Mouse (Mus musculus): Measurements from ENCODE around the gene Mtr. TPM values are rescaled to one million over a fixed set of nuclear protein-coding genes. Genes with fewer than 3 reads are reported as not detected.

The Mtr gene
- 8.4 and 10.0 TPM in 2 replicates for polyA plus RNA-seq (2012; rRNA removed)

DNA sequence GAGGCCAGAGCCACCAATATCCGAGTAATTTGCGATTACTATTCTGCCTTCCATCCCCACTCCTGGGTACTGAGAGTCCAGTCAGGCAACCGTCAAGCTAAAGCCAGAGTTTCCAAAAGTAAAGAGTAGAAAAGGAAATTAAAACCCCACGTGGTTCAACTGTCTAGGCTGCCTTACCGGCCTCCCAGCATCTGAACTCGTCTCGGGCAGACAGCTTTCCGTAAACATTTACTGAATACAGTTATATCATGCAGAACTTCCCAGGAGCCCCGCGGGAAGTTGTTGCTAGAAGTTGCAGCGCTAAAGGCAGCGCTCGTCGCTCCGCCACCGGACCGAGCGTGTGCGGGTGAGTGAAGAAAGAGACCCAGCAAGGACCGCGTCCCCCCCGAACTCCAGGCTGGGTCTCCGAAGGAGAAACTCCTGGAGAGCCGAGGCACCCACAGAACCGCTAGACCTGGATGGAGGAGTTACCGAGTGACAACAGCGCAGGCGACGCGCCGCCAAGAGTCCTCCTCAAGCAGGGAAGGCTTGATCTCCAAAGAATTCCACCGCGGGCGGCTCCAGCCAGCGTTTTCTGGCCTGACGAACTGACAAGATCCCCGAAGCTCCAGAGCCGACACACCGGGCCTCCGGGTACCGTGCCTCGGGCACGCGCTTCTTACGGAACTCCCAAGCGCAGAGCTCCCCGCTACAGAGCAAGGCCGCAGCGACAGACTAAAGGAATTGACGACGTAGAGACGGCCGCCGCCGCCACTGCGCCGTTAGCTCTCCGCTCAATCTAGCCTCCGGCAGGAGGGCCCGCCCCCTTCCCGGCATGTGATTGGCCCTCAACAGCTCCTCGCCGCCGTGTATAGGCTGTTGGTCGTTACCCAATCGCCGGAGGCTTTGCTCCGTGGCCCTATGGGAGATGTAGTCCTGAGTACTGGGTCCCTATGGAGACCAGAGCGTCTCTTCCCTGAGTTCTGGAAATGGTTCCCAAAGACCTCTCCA, at the start of gene Mtr:
TSS of gene Mtr (minus strand) at position 723 of the 990 bp plus-strand sequence.
- peak within 1 kb of the TSS; percentile 79 for H3K4me3 ChIP-seq (replicated peaks; ENCODE audit: insufficient read depth, low read depth, low read length)
- no peaks in the 10 kb centered on the region for H3K27me3 ChIP-seq (ENCODE audit: control insufficient read depth, insufficient read depth, low read length)
- H3K4me1 ChIP-seq (ENCODE audit: control insufficient read depth, insufficient read depth, low read length), result no peaks in the 10 kb centered on the region
- WGBS, result under 1% methylated on average over 69 of the region's 69 CpGs
- DNase-seq, result peak; percentile 95 to 98
- H3K27ac ChIP-seq (ENCODE audit: insufficient read depth, low read length), result peak within 1 kb of the TSS; percentile 39
- TF ChIP-seq CTCF (IDR thresholded peaks at IDR 0.05; ENCODE audit: borderline replicate concordance, insufficient read depth, low read depth, low read length), result no peak
- TF ChIP-seq POLR2A (IDR thresholded peaks at IDR 0.05; ENCODE audit: borderline replicate concordance, insufficient read depth, low read length), result peak; percentile 77; the same call in 1 of the 2 replicates

DNA sequence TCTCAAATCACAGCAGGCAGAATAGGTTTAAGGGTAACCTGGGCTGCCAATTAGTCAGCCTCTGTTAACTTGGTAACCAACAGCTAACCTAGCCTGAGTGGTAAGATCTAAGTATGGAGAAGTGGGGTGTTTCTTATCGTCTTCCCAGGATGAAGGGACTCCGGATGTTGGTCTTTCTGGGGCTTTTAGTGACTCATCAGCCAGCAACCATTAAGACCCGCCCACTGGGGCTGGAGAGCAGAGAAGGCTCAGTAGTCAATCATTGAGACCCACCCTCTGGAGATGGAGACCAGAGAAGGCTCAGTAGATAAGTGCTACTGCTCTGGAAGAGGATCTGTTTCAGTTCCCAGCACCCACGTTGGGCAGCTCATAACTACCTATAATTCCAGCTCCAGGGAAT, 49.4 kb upstream of the Mtr start:
- no peaks in the 10 kb centered on the region for H3K27me3 ChIP-seq (ENCODE audit: control insufficient read depth, insufficient read depth, low read length)
- no peak overlapping the region for H3K27ac ChIP-seq (ENCODE audit: insufficient read depth, low read length)
- TF ChIP-seq POLR2A (IDR thresholded peaks at IDR 0.05; ENCODE audit: borderline replicate concordance, insufficient read depth, low read length) (no peak), CTCF (IDR thresholded peaks at IDR 0.05; ENCODE audit: borderline replicate concordance, insufficient read depth, low read depth, low read length) (no peak)
- no peak for DNase-seq
- no peaks in the 10 kb centered on the region for H3K4me1 ChIP-seq (ENCODE audit: control insufficient read depth, insufficient read depth, low read length)
- H3K4me3 ChIP-seq (replicated peaks; ENCODE audit: insufficient read depth, low read depth, low read length), result no peak overlapping the region
- 86% methylated on average over 4 of the region's 4 CpGs for WGBS

DNA sequence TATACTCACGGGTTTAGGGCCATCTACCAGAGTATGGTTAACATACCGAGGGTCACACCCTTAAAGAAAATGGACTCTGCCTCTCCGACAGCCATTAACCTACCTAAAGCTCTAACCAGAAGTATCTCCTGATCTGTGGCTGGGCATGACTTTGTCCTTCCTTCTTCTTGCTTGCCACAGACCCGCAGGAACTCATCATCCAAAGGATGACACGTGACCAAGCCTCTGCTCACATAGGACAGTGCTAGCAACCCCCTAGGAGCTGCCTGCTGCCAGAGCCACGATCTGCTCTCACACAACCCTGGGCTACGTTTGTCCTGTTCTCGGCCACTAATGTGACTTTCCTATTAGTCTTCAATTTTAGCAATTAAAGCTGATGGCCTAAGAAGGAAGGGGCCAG, 47.6 kb upstream of the Mtr start:
- DNase-seq, result no peak

DNA sequence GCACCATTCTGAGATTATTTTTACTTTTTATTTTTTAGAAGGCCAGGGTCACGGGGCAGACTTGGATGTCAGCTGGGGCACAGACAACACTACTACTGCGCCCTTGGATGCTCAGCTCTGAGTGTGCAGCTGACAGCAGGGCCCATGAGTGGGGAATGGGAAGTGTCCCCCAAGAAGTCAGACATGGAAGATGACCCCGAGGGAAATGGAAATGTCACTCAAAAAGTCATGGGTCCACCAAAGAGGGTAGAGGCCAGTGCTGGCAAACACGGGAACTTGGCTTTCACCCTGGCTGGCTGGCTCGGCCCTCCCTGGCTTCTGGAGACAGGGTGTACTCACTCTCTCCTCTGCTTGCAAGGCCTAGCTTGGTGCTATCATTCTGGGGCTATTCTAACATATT, 47.1 kb upstream of the Mtr start:
- H3K4me1 ChIP-seq (ENCODE audit: control insufficient read depth, insufficient read depth, low read length), result no peaks in the 10 kb centered on the region
- TF ChIP-seq CTCF (IDR thresholded peaks at IDR 0.05; ENCODE audit: borderline replicate concordance, insufficient read depth, low read depth, low read length) (no peak), POLR2A (IDR thresholded peaks at IDR 0.05; ENCODE audit: borderline replicate concordance, insufficient read depth, low read length) (no peak)
- H3K27ac ChIP-seq (ENCODE audit: insufficient read depth, low read length), result no peak overlapping the region
- no peaks in the 10 kb centered on the region for H3K27me3 ChIP-seq (ENCODE audit: control insufficient read depth, insufficient read depth, low read length)
- no peak for DNase-seq
- 70% methylated on average over 5 of the region's 5 CpGs for WGBS
- no peak overlapping the region for H3K4me3 ChIP-seq (replicated peaks; ENCODE audit: insufficient read depth, low read depth, low read length)

More for the DNA sequence above, 47.6 kb upstream of the Mtr start:
- Histone ChIP-seq H3K27me3 (ENCODE audit: control insufficient read depth, insufficient read depth, low read length) (no peaks in the 10 kb centered on the region), H3K27ac (ENCODE audit: insufficient read depth, low read length) (no peak overlapping the region), H3K4me1 (ENCODE audit: control insufficient read depth, insufficient read depth, low read length) (no peaks in the 10 kb centered on the region), H3K4me3 (replicated peaks; ENCODE audit: insufficient read depth, low read depth, low read length) (no peak overlapping the region)
- TF ChIP-seq CTCF (IDR thresholded peaks at IDR 0.05; ENCODE audit: borderline replicate concordance, insufficient read depth, low read depth, low read length) (no peak), POLR2A (IDR thresholded peaks at IDR 0.05; ENCODE audit: borderline replicate concordance, insufficient read depth, low read length) (no peak)
- whole genome bisulfite sequencing, result 78% methylated on average over 8 of the region's 8 CpGs

- no peak for TF ChIP-seq CTCF (IDR thresholded peaks at IDR 0.05; ENCODE audit: borderline replicate concordance, insufficient read depth, low read depth, low read length)
- no peak for TF ChIP-seq POLR2A (IDR thresholded peaks at IDR 0.05; ENCODE audit: borderline replicate concordance, insufficient read depth, low read length)
- H3K27me3 ChIP-seq (ENCODE audit: control insufficient read depth, insufficient read depth, low read length), result no peaks in the 10 kb centered on the region
- WGBS, result 86% methylated on average over 6 of the region's 6 CpGs
- no peak for DNase-seq
- no peak overlapping the region for H3K27ac ChIP-seq (ENCODE audit: insufficient read depth, low read length)
- H3K4me3 ChIP-seq (replicated peaks; ENCODE audit: insufficient read depth, low read depth, low read length), result no peak overlapping the region
- no peaks in the 10 kb centered on the region for H3K4me1 ChIP-seq (ENCODE audit: control insufficient read depth, insufficient read depth, low read length)
Observed at GRCm38 (mm10) chr13:12297777-12298176, 39.9 kb upstream of the Mtr start.

GRCm38 (mm10) chr13:12296701-12297100, 38.8 kb upstream of the Mtr start:
- TF ChIP-seq POLR2A (IDR thresholded peaks at IDR 0.05; ENCODE audit: borderline replicate concordance, insufficient read depth, low read length), result no peak
- 0 out of 2 replicates have a peak, but pooled peaks have one; percentile 17 for TF ChIP-seq CTCF (IDR thresholded peaks at IDR 0.05; ENCODE audit: borderline replicate concordance, insufficient read depth, low read depth, low read length)
- Histone ChIP-seq H3K27me3 (ENCODE audit: control insufficient read depth, insufficient read depth, low read length) (no peaks in the 10 kb centered on the region), H3K4me3 (replicated peaks; ENCODE audit: insufficient read depth, low read depth, low read length) (no peak overlapping the region), H3K27ac (ENCODE audit: insufficient read depth, low read length) (no peak overlapping the region), H3K4me1 (ENCODE audit: control insufficient read depth, insufficient read depth, low read length) (no peaks in the 10 kb centered on the region)
- WGBS, result 84% methylated on average over 3 of the region's 3 CpGs
- DNase-seq, result no peak

- Histone ChIP-seq H3K27me3 (ENCODE audit: control insufficient read depth, insufficient read depth, low read length) (no peaks in the 10 kb centered on the region), H3K27ac (ENCODE audit: insufficient read depth, low read length) (no peak overlapping the region), H3K4me1 (ENCODE audit: control insufficient read depth, insufficient read depth, low read length) (no peaks in the 10 kb centered on the region), H3K4me3 (replicated peaks; ENCODE audit: insufficient read depth, low read depth, low read length) (no peak overlapping the region)
- WGBS, result 74% methylated on average over 7 of the region's 7 CpGs
- TF ChIP-seq POLR2A (IDR thresholded peaks at IDR 0.05; ENCODE audit: borderline replicate concordance, insufficient read depth, low read length) (no peak), CTCF (IDR thresholded peaks at IDR 0.05; ENCODE audit: borderline replicate concordance, insufficient read depth, low read depth, low read length) (no peak)
- DNase-seq, result no peak
Observed at GRCm38 (mm10) chr13:12293810-12294209, 35.9 kb upstream of the Mtr start.

DNA sequence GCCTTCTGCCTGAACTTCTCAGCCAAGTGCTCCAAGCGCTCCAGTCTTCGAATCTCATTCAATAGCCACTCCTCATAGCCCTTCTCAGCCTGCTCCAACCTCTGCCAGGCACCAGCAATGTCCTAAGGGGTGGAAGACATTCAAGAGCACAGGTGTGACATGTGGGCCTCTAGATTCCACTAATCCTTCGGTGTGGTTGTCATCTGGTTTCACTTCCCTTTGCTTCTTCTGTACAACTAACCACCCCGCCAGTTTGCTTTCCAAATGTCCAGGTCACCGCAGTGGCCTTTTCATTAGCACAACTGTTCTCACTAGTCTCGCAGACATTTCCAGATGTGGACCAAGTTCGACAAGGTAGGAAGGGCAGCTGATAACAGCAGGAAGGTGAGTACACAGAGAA, 32.8 kb upstream of the Mtr start:
- Histone ChIP-seq H3K4me3 (replicated peaks; ENCODE audit: insufficient read depth, low read depth, low read length) (no peak overlapping the region), H3K4me1 (ENCODE audit: control insufficient read depth, insufficient read depth, low read length) (no peaks in the 10 kb centered on the region), H3K27me3 (ENCODE audit: control insufficient read depth, insufficient read depth, low read length) (no peaks in the 10 kb centered on the region), H3K27ac (ENCODE audit: insufficient read depth, low read length) (no peak overlapping the region)
- no peak for DNase-seq
- WGBS, result 95% methylated on average over 7 of the region's 7 CpGs
- no peak for TF ChIP-seq CTCF (IDR thresholded peaks at IDR 0.05; ENCODE audit: borderline replicate concordance, insufficient read depth, low read depth, low read length)
- no peak for TF ChIP-seq POLR2A (IDR thresholded peaks at IDR 0.05; ENCODE audit: borderline replicate concordance, insufficient read depth, low read length)
